Mouse (Mus musculus) liver, embryonic 16.5 days (tissue): ENCODE results near the gene Btbd19. TPM values are rescaled to one million over a fixed set of nuclear protein-coding genes. Genes with fewer than 3 reads are reported as not detected.

Experiments used
- microRNA-seq: library from miRNA; unstranded; fragments of <30 nt; microRNA quantifications from one replicate; pipeline ENCODE4, GENCODE M21; 2016
- polyA plus RNA-seq: library from polyadenylated mRNA; unstranded; fragments of >200 nt; fragmentation: Nextera tagmentation; extraction: Ambion mirVana; gene quantifications from 2 replicates; pipeline ENCODE4 v1.2.1, GENCODE M21; 2015

Gene Btbd19
- polyA plus RNA-seq, 1 experiment from 2014 or later: 1.5 TPM

Small RNA genes lying within 50 kb of the gene (microRNA-seq; reads per million reads assigned to microRNA genes)
- gene Gm22398: not detected

Other genes with a start within 250 kb of the Btbd19 start
- 0.01 and 0.06 TPM in 2 replicates for gene Zswim5, start 248.3 kb downstream of the Btbd19 start, polyA plus RNA-seq
- 518 and 567 TPM in 2 replicates for gene Urod, start 131.3 kb downstream of the Btbd19 start, polyA plus RNA-seq
- 6.1 and 6.5 TPM in 2 replicates for gene Hectd3, start 130.4 kb downstream of the Btbd19 start, polyA plus RNA-seq
- 20.3 and 20.8 TPM in 2 replicates for gene Eif2b3, start 106.3 kb downstream of the Btbd19 start, polyA plus RNA-seq
- 0.67 and 0.69 TPM in 2 replicates for gene Ptch2, start 29.6 kb downstream of the Btbd19 start, polyA plus RNA-seq
- 0.11 TPM in 1 of 2 replicates, not detected in the other for gene Tctex1d4, start 1.1 kb upstream of the Btbd19 start, polyA plus RNA-seq
- 2.2 TPM in 2 replicates for gene Plk3, start 8.2 kb upstream of the Btbd19 start, polyA plus RNA-seq
- 514 and 522 TPM in 2 replicates for gene Rps8, start 30.5 kb upstream of the Btbd19 start, polyA plus RNA-seq
- 26.8 and 28.9 TPM in 2 replicates for gene Kif2c, start 56.9 kb upstream of the Btbd19 start, polyA plus RNA-seq
- 10.8 and 10.9 TPM in 2 replicates for gene Tmem53, start 126.2 kb upstream of the Btbd19 start, polyA plus RNA-seq
- 0.09 TPM in 1 of 2 replicates, not detected in the other for gene Armh1, start 126.4 kb upstream of the Btbd19 start, polyA plus RNA-seq